Mouse (Mus musculus) forebrain, embryonic 15.5 days (tissue): Measurements from ENCODE around the gene Arl10. TPM values are rescaled to one million over a fixed set of nuclear protein-coding genes. Genes with fewer than 3 reads are reported as not detected.

ENCODE experiments used
- ATAC-seq: fragments of 200-750 bp; cut with Nextera tagmentation; replicated peaks from 2 replicates; pipeline ENCODE4 v1.8.0; 2017; ENCODE audit warnings: mild to moderate bottlenecking, moderate TSS enrichment, moderate library complexity
- H3K27ac ChIP-seq: fragments of 300-500 bp; sonication (generic); replicated peaks from 2 replicates; pipeline ENCODE4 v1.5.1; 2015; ENCODE audit warnings: mild to moderate bottlenecking, inconsistent platforms
- H3K27me3 ChIP-seq: fragments of 300-500 bp; sonication (generic); 2 replicates; pipeline ENCODE4 v1.6.1; 2015; ENCODE audit warnings: inconsistent platforms
- H3K36me3 ChIP-seq: fragments of 300-500 bp; sonication (generic); 2 replicates; pipeline ENCODE4 v1.6.1; 2015; ENCODE audit warnings: mild to moderate bottlenecking, inconsistent platforms
- H3K4me1 ChIP-seq: fragments of 300-500 bp; sonication (generic); 2 replicates; pipeline ENCODE4 v1.6.1; 2015; ENCODE audit warnings: inconsistent platforms
- H3K4me2 ChIP-seq: fragments of 300-500 bp; sonication (generic); replicated peaks from 2 replicates; pipeline ENCODE4 v1.6.1; 2015; ENCODE audit warnings: mild to moderate bottlenecking, inconsistent platforms
- H3K4me3 ChIP-seq: fragments of 300-500 bp; sonication (generic); 2 replicates; pipeline ENCODE4 v1.5.1; 2015; ENCODE audit warnings: mild to moderate bottlenecking, inconsistent platforms
- H3K9ac ChIP-seq: fragments of 300-500 bp; sonication (generic); replicated peaks from 2 replicates; pipeline ENCODE4 v1.6.1; 2015; ENCODE audit warnings: mild to moderate bottlenecking, inconsistent platforms
- H3K9me3 ChIP-seq: fragments of 300-500 bp; sonication (generic); 2 replicates; pipeline ENCODE4 v1.6.1; 2016; ENCODE audit warnings: inconsistent platforms
- WGBS: fragments of 180-500 bp; shearing (Covaris S2); methylation state at CpG from one replicate; pipeline ENCODE4 v1.1.7; 2015; ENCODE audit warnings: mixed read lengths; 5-methylcytosine and 5-hydroxymethylcytosine counted together
- microRNA-seq: library from miRNA; unstranded; fragments of <30 nt; microRNA quantifications from one replicate; pipeline ENCODE4, GENCODE M21; 2016
- polyA plus RNA-seq: library from polyadenylated mRNA; unstranded; fragments of >200 nt; fragmentation: Nextera tagmentation; extraction: Ambion mirVana; gene quantifications from 2 replicates; pipeline ENCODE4 v1.2.1, GENCODE M21; 2015

Gene Arl10
- polyA plus RNA-seq, 1 experiment from 2014 or later, result 87.6 TPM

DNA sequence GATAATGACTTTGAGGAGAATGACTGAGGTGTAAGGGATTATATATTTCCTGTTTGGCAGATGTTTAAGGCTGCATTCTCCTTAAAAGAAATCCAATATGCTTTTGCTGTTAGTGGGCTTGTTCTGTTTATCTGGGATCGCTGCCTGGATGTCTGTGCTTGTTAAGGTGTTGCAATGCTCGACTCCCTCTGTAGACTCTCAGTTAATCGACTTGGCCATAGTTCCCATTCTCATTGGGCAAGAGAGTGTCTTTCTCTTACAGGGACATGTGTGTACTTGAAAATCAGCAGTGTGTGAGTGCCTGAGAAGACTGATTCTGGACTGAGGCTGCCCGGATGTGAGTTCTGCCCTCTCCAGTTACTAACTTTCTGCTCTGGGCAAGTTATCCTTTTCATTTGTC is 54.3 kb downstream of the Arl10 start:
- no peak overlapping the region for H3K27ac ChIP-seq
- ATAC-seq, result no peak
- H3K4me1 ChIP-seq, result peaks cover 7% of the 10 kb centered on the region
- H3K27me3 ChIP-seq, result no peaks in the 10 kb centered on the region
- WGBS, result 86% methylated on average over 4 of the region's 4 CpGs
- H3K4me2 ChIP-seq, result no peak overlapping the region
- peaks cover 10% of the 10 kb centered on the region; the same call in 1 of the 2 replicates for H3K36me3 ChIP-seq
- no peaks in the 10 kb centered on the region for H3K9me3 ChIP-seq
- no peak overlapping the region for H3K4me3 ChIP-seq
- H3K9ac ChIP-seq, result no peak overlapping the region

Small RNA genes within 50 kb of the gene (microRNA-seq; reads per million reads assigned to microRNA genes)
- gene Gm24195, result not detected

Other genes with a start within 250 kb of the Arl10 start
- gene Cplx2, start 203.7 kb upstream of the Arl10 start, polyA plus RNA-seq, result 26.8 and 30.2 TPM in 2 replicates
- gene Thoc3, start 106.2 kb upstream of the Arl10 start, polyA plus RNA-seq, result 93.8 and 99.1 TPM in 2 replicates
- 24.1 and 25.7 TPM in 2 replicates for gene Simc1, start 71.2 kb upstream of the Arl10 start, polyA plus RNA-seq
- gene 4833439L19Rik, start 9.6 kb upstream of the Arl10 start, polyA plus RNA-seq, result 287 and 293 TPM in 2 replicates
- 57.8 and 61.8 TPM in 2 replicates for gene Nop16, start 15.1 kb downstream of the Arl10 start, polyA plus RNA-seq
- gene Higd2a, start 15.2 kb downstream of the Arl10 start, polyA plus RNA-seq, result 211 and 216 TPM in 2 replicates
- 119 and 125 TPM in 2 replicates for gene Cltb, start 36.3 kb downstream of the Arl10 start, polyA plus RNA-seq
- 63.9 and 64.9 TPM in 2 replicates for gene Faf2, start 46.8 kb downstream of the Arl10 start, polyA plus RNA-seq
- gene Rnf44, start 118.9 kb downstream of the Arl10 start, polyA plus RNA-seq, result 94.0 and 120 TPM in 2 replicates
- 0.05 and 0.29 TPM in 2 replicates for gene Cdhr2, start 126.4 kb downstream of the Arl10 start, polyA plus RNA-seq
- gene Gprin1, start 174.9 kb downstream of the Arl10 start, polyA plus RNA-seq, result 15.6 and 22.5 TPM in 2 replicates
- 23.3 and 25.0 TPM in 2 replicates for gene Sncb, start 191.6 kb downstream of the Arl10 start, polyA plus RNA-seq
- not detected in 2 replicates for gene Eif4e1b, start 209.0 kb downstream of the Arl10 start, polyA plus RNA-seq
- 20.5 and 22.9 TPM in 2 replicates for gene Tspan17, start 214.4 kb downstream of the Arl10 start, polyA plus RNA-seq